Mouse (Mus musculus) left cerebral cortex, postnatal 25 days (tissue): ENCODE results near the gene Zfp287. TPM values are rescaled to one million over a fixed set of nuclear protein-coding genes. Genes with fewer than 3 reads are reported as not detected.
"Not testable (repeated sequence)": the region's sequence is repeated elsewhere in the genome, so short reads cannot be mapped to it uniquely, and the experiment has no call there.

Experiments used
- DNase-seq, 2 experiments: peaks; one replicate each; pipeline ENCODE4 v3.0.0; 2022; ENCODE audit warnings: low spot score in 2 of 2, mixed read lengths in 1 of 2
- intact Hi-C: fragments of 180-260 bp; cut with DNase I; formaldehyde crosslinking; loops from one replicate; pipeline ENCODE4 v1.15.1; 2025
- total RNA-seq, 2 experiments: library from RNA; stranded (reverse); gene quantifications; 2 replicates each; pipeline ENCODE4 v1.2.3; 2021

The Zfp287 gene
- total RNA-seq, result 10 to 100 TPM; 16.5 to 16.6 TPM

- peak; percentile 92 to 96 for DNase-seq
- intact Hi-C loops, result no loop called here
These were observed at the start of gene Zfp287 for GRCm38 (mm10) chr11:62731311-62732021. Gene Zfp287, minus strand, starts transcription at chr11:62731905.

- peak; percentile 11 to 65 for DNase-seq
- intact Hi-C loops, result no loop called here
These were observed 44.8 kb upstream of the Zfp287 start for GRCm38 (mm10) chr11:62776510-62776909.

GRCm38 (mm10) chr11:62760755-62761457, 29.2 kb upstream of the Zfp287 start:
- intact Hi-C loops, result no loop called here
- no peak for DNase-seq

- DNase-seq, result no peak
- intact Hi-C loops, result no loop called here
These were observed 26.8 kb upstream of the Zfp287 start for GRCm38 (mm10) chr11:62758491-62758890.

GRCm38 (mm10) chr11:62757906-62758305, 26.2 kb upstream of the Zfp287 start:
- no peak for DNase-seq
- intact Hi-C loops, result loop anchor here (1.0 to 2.0 kb wide), 2 partner anchors 51 to 93 kb away; no protein-coding TSS in a partner anchor

- no peak for DNase-seq
- intact Hi-C loops, result loop anchor here (1.0 to 2.0 kb wide), 2 partner anchors 52 to 94 kb away; no protein-coding TSS in a partner anchor
These were observed 25.4 kb upstream of the Zfp287 start for GRCm38 (mm10) chr11:62757143-62757507.

GRCm38 (mm10) chr11:62756456-62757142, 24.9 kb upstream of the Zfp287 start:
- intact Hi-C loops, result loop anchor here (1.0 to 2.0 kb wide), 2 partner anchors 52 to 95 kb away; no protein-coding TSS in a partner anchor
- peak; percentile 88 to 91 for DNase-seq

- no peak for DNase-seq
- intact Hi-C loops, result no loop called here
These were observed 21.1 kb upstream of the Zfp287 start, which contains the start of gene Gm10428 for GRCm38 (mm10) chr11:62752780-62753179. Gene Gm10428, plus strand, starts transcription at chr11:62753100.

GRCm38 (mm10) chr11:62752191-62752590, 20.5 kb upstream of the Zfp287 start:
- DNase-seq, result no peak
- intact Hi-C loops, result no loop called here

GRCm38 (mm10) chr11:62749445-62749844, 17.7 kb upstream of the Zfp287 start:
- not testable (repeated sequence) for DNase-seq
- intact Hi-C loops, result loop anchor here (10.0 kb wide), 1 partner anchor 385 kb away; no protein-coding TSS in a partner anchor

GRCm38 (mm10) chr11:62748062-62748461, 16.4 kb upstream of the Zfp287 start:
- no peak for DNase-seq
- intact Hi-C loops, result loop anchor here (10.0 kb wide), 1 partner anchor 387 kb away; no protein-coding TSS in a partner anchor

- DNase-seq, result no peak
- intact Hi-C loops, result loop anchor here (10.0 kb wide), 1 partner anchor 388 kb away; no protein-coding TSS in a partner anchor
These were observed 15.5 kb upstream of the Zfp287 start for GRCm38 (mm10) chr11:62747227-62747626.

- intact Hi-C loops, result loop anchor here (10.0 kb wide), 1 partner anchor 389 kb away; no protein-coding TSS in a partner anchor
- peak; percentile 70 to 80 for DNase-seq
These were observed 14.4 kb upstream of the Zfp287 start for GRCm38 (mm10) chr11:62746001-62746533.

- intact Hi-C loops, result loop anchor here (5.0 to 10.0 kb wide), 3 partner anchors 108 to 428 kb away; no protein-coding TSS in a partner anchor
- DNase-seq, result peak; percentile 63 to 72
These were observed 12.4 kb upstream of the Zfp287 start for GRCm38 (mm10) chr11:62744103-62744502.

GRCm38 (mm10) chr11:62742261-62742957, 10.7 kb upstream of the Zfp287 start:
- intact Hi-C loops, result loop anchor here (5.0 to 10.0 kb wide), 3 partner anchors 110 to 430 kb away; no protein-coding TSS in a partner anchor
- no peak for DNase-seq

- intact Hi-C loops, result loop anchor here (5.0 to 10.0 kb wide), 3 partner anchors 111 to 431 kb away; no protein-coding TSS in a partner anchor
- DNase-seq, result no peak
These were observed 9.5 kb upstream of the Zfp287 start for GRCm38 (mm10) chr11:62741186-62741585.

GRCm38 (mm10) chr11:62732665-62733064, 960 bp upstream of the Zfp287 start:
- DNase-seq, result no peak
- intact Hi-C loops, result no loop called here

- DNase-seq, result no peak
- intact Hi-C loops, result no loop called here
These were observed 300 bp upstream of the Zfp287 start for GRCm38 (mm10) chr11:62732022-62732387.

GRCm38 (mm10) chr11:62728276-62728675, 3.4 kb downstream of the Zfp287 start:
- no peak for DNase-seq
- intact Hi-C loops, result no loop called here
